Mouse (Mus musculus) adrenal gland, adult 10 weeks (tissue): Measurements from ENCODE around the gene Cmc4. TPM values are rescaled to one million over a fixed set of nuclear protein-coding genes. Genes with fewer than 3 reads are reported as not detected.

Source experiments
- polyA plus RNA-seq: library from polyadenylated mRNA; stranded (reverse); fragments of 350-450 nt; fragmentation: Illumina TruSeq; extraction: RNeasy Lipid Tissue Mini Kit (QIAGEN cat#74804); gene quantifications from one replicate; pipeline ENCODE4 v1.2.3, GENCODE M21; 2014; ENCODE audit warnings: low read depth, low replicate concordance

The Cmc4 gene
- polyA plus RNA-seq = 39.0 TPM

DNA sequence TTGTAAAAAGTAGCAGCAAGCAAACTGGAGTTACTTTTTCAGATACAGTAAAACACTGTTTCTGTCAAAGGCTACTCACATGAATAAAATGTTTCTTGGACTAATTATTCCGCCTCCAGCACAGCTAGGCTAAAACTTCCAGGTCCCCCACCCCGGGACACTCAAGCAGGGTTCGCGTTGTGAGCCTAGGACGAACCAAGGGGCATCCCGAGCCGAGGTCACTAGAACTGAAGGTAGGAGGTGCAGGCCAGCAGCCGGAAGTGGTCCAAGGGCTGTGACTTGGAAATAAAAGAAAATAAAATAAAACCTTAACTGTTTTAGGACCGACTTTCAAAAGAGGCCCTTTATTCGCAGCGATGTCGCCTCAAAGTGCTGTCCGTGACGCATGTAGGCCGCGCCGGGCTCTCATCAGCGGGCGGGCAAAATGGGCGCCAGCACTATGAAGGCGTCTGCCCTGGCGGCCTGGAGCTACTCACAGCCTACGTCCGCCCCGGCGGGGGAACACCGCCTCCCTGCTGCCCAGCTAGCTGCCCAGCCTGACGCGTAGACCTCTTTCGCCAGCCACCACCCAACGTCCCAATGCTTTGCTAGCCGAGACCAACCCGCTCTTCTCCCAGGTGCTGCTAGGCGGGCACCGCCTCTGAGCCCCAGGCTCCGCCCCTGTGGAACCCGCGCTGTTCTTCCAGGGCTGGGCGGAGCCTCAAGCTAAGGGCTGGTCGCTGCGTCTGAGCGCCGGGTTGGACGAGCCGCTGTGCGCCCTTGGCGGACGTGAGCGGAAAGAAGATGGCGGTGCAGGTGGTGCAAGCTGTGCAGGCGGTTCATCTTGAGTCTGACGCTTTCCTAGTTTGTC lies at the start of gene Cmc4, which contains the start of the genes Mtcp1 and Brcc3:
Gene Cmc4, minus strand, starts transcription at position 649 of the 850 bp plus-strand sequence.
Gene Mtcp1, minus strand, starts transcription at position 653 of the 850 bp plus-strand sequence.
Gene Brcc3, plus strand, starts transcription at position 693 of the 850 bp plus-strand sequence.

DNA sequence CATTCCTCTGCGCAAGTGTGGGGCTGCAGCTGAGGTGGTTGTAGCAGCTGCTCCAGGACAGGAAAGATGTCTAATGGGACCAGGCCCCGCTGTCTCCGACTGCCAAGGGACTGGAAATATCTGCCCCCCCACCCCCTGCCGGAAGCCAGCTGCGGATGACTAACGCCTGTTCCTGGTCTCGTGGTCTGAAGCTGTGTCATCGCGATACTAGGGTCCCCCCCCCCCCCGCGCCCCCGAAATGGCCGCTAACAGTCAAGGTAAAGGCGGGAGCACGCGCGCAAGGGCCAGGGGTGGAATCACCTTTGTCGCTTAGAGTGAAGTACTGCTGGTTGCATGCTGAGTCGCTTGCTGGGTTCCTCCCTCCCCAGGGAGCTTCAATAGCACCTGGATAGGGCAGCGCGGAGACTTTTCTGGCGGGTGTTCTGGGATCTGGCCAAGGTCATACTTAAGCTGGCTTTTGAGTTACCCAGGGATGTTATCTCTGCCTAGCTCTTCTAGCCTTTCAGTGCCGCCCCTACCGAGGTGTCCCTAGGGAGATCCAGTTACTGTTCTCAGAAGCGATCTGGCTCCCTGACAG lies 34.1 kb downstream of the Cmc4 start, which contains the start of the genes Fundc2 and F8:
Gene Fundc2, plus strand, starts transcription at position 205 of the 577 bp plus-strand sequence.
Gene F8, minus strand, starts transcription at position 421 of the 577 bp plus-strand sequence.

Other genes starting within 250 kb of the Cmc4 start
- gene Fundc2, start 34.2 kb downstream of the Cmc4 start, polyA plus RNA-seq = 248 TPM
- 38.8 TPM for gene F8, start 34.0 kb downstream of the Cmc4 start, polyA plus RNA-seq
- gene Mtcp1, start within 50 bp of the Cmc4 start, polyA plus RNA-seq = 21.6 TPM
- gene Brcc3, start within 50 bp of the Cmc4 start, polyA plus RNA-seq = 83.3 TPM
- gene Vbp1, start 97.7 kb upstream of the Cmc4 start, polyA plus RNA-seq = 285 TPM
- 8.3 TPM for gene Rab39b, start 161.6 kb upstream of the Cmc4 start, polyA plus RNA-seq